Mouse (Mus musculus) lung, embryonic 14.5 days (tissue): ENCODE data around the gene Unc5c. TPM values are rescaled to one million over a fixed set of nuclear protein-coding genes. Genes with fewer than 3 reads are reported as not detected.

Experiments
- ATAC-seq: fragments of 200-750 bp; cut with Nextera tagmentation; 2 replicates; pipeline ENCODE4 v1.8.0; 2017; ENCODE audit warnings: mild to moderate bottlenecking, moderate TSS enrichment, moderate library complexity; ENCODE audit not compliant: insufficient read depth
- DNase-seq: peaks from one replicate; pipeline ENCODE4 v3.0.0-alpha.2; 2015
- H3K27ac ChIP-seq: fragments of 300-500 bp; sonication (generic); 2 replicates; pipeline ENCODE4 v1.5.1; 2014; ENCODE audit warnings: low read depth, mild to moderate bottlenecking, moderate library complexity
- H3K27me3 ChIP-seq: fragments of 300-500 bp; sonication (generic); 2 replicates; pipeline ENCODE4 v1.6.1; 2014; ENCODE audit warnings: low read length, control low read depth; ENCODE audit not compliant: insufficient read depth
- H3K36me3 ChIP-seq: fragments of 300-500 bp; sonication (generic); 2 replicates; pipeline ENCODE4 v1.6.1; 2014; ENCODE audit warnings: control low read depth; ENCODE audit not compliant: insufficient read depth
- H3K4me1 ChIP-seq: fragments of 300-500 bp; sonication (generic); 2 replicates; pipeline ENCODE4 v1.6.1; 2014; ENCODE audit warnings: antibody characterized with exemption, control low read depth; ENCODE audit not compliant: insufficient read depth
- H3K4me2 ChIP-seq: fragments of 300-500 bp; sonication (generic); 2 replicates; pipeline ENCODE4 v1.6.1; 2014; ENCODE audit warnings: mild to moderate bottlenecking
- H3K4me3 ChIP-seq: fragments of 300-500 bp; sonication (generic); 2 replicates; pipeline ENCODE4 v1.5.1; 2014; ENCODE audit warnings: low read depth, low read length
- H3K9ac ChIP-seq: fragments of 300-500 bp; sonication (generic); 2 replicates; pipeline ENCODE4 v1.6.1; 2014
- H3K9me3 ChIP-seq: fragments of 300-500 bp; sonication (generic); 2 replicates; pipeline ENCODE4 v1.6.1; 2016; ENCODE audit warnings: low read depth, low read length, control low read depth
- CTCF ChIP-seq: IDR thresholded peaks from 2 replicates; pipeline ENCODE4 v1.5.1; 2016; ENCODE audit warnings: antibody characterized with exemption, low read depth
- WGBS: fragments of 180-500 bp; shearing (Covaris S2); extraction: QIAGEN DNeasy Blood & Tissue Kit; methylation state at CpG from one replicate; pipeline ENCODE4 v1.1.7; 2014; 5-methylcytosine and 5-hydroxymethylcytosine counted together
- polyA plus RNA-seq: library from polyadenylated mRNA; unstranded; fragments of >200 nt; fragmentation: Nextera tagmentation; extraction: Ambion mirVana; gene quantifications from 2 replicates; pipeline ENCODE4 v1.2.1, GENCODE M21; 2014

The Unc5c gene
- polyA plus RNA-seq, 1 experiment from 2014 or later = 32.3 TPM

- H3K4me2 ChIP-seq = no peak overlapping the region
- H3K27ac ChIP-seq = no peak overlapping the region
- 64% methylated on average over 3 of the region's 3 CpGs for WGBS
- no peak overlapping the region for H3K9ac ChIP-seq
- H3K4me1 ChIP-seq = no peaks in the 10 kb centered on the region
- H3K4me3 ChIP-seq = no peak overlapping the region
- ATAC-seq = no peak
- no peak for TF ChIP-seq CTCF
- no peak for DNase-seq
- H3K36me3 ChIP-seq = no peaks in the 10 kb centered on the region
- H3K27me3 ChIP-seq = no peaks in the 10 kb centered on the region
- H3K9me3 ChIP-seq = no peaks in the 10 kb centered on the region
Measured at GRCm38 (mm10) chr3:141809581-141809980, 344.6 kb downstream of the Unc5c start.

- no peak overlapping the region for H3K27ac ChIP-seq
- no peaks in the 10 kb centered on the region for H3K36me3 ChIP-seq
- no peak for TF ChIP-seq CTCF
- no peak overlapping the region for H3K4me3 ChIP-seq
- H3K4me1 ChIP-seq = no peaks in the 10 kb centered on the region
- 58% methylated on average over 7 of the region's 7 CpGs for WGBS
- H3K27me3 ChIP-seq = no peaks in the 10 kb centered on the region
- H3K9ac ChIP-seq = no peak overlapping the region
- H3K9me3 ChIP-seq = no peaks in the 10 kb centered on the region
- no peak overlapping the region for H3K4me2 ChIP-seq
- ATAC-seq = no peak
- no peak for DNase-seq
Measured at GRCm38 (mm10) chr3:141810944-141811343, 345.9 kb downstream of the Unc5c start.

GRCm38 (mm10) chr3:141811348-141811747 lies 346.3 kb downstream of the Unc5c start:
- no peaks in the 10 kb centered on the region for H3K27me3 ChIP-seq
- no peaks in the 10 kb centered on the region for H3K9me3 ChIP-seq
- no peak overlapping the region for H3K9ac ChIP-seq
- ATAC-seq (0 out of 2 replicates have a peak, but pooled peaks have one; percentile 31), DNase-seq (peak; percentile 88)
- TF ChIP-seq CTCF = no peak
- H3K4me2 ChIP-seq = no peak overlapping the region
- no peaks in the 10 kb centered on the region for H3K4me1 ChIP-seq
- H3K27ac ChIP-seq = no peak overlapping the region
- no peaks in the 10 kb centered on the region for H3K36me3 ChIP-seq
- 21% methylated on average over 2 of the region's 2 CpGs for WGBS
- no peak overlapping the region for H3K4me3 ChIP-seq

GRCm38 (mm10) chr3:141814776-141815175 lies 349.8 kb downstream of the Unc5c start:
- Histone ChIP-seq H3K36me3 (0 out of 2 replicates have a peak, but pooled peaks cover 9% of the 10 kb centered on the region), H3K9ac (no peak overlapping the region), H3K4me3 (no peak overlapping the region), H3K27ac (no peak overlapping the region), H3K4me1 (no peaks in the 10 kb centered on the region), H3K27me3 (no peaks in the 10 kb centered on the region), H3K9me3 (no peaks in the 10 kb centered on the region), H3K4me2 (no peak overlapping the region)
- TF ChIP-seq CTCF = no peak
- ATAC-seq (no peak), DNase-seq (no peak)
- 70% methylated on average over 1 of the region's 1 CpGs for WGBS

GRCm38 (mm10) chr3:141818615-141819312 lies 353.7 kb downstream of the Unc5c start:
- 41% methylated on average over 3 of the region's 3 CpGs for WGBS
- TF ChIP-seq CTCF = no peak
- Histone ChIP-seq H3K4me1 (no peaks in the 10 kb centered on the region), H3K4me3 (no peak overlapping the region), H3K9ac (no peak overlapping the region), H3K4me2 (no peak overlapping the region), H3K36me3 (0 out of 2 replicates have a peak, but pooled peaks cover 14% of the 10 kb centered on the region), H3K27ac (no peak overlapping the region), H3K27me3 (no peaks in the 10 kb centered on the region), H3K9me3 (no peaks in the 10 kb centered on the region)
- no peak for DNase-seq
- ATAC-seq = 0 out of 2 replicates have a peak, but pooled peaks have one; percentile 4

GRCm38 (mm10) chr3:141819331-141819941 lies 354.4 kb downstream of the Unc5c start:
- H3K27me3 ChIP-seq = no peaks in the 10 kb centered on the region
- DNase-seq = peak; percentile 15
- 30% methylated on average over 13 of the region's 13 CpGs for WGBS
- no peak overlapping the region for H3K9ac ChIP-seq
- TF ChIP-seq CTCF = no peak
- H3K4me2 ChIP-seq = no peak overlapping the region
- ATAC-seq = peak; percentile 54
- H3K27ac ChIP-seq = no peak overlapping the region
- no peaks in the 10 kb centered on the region for H3K4me1 ChIP-seq
- no peak overlapping the region for H3K4me3 ChIP-seq
- H3K9me3 ChIP-seq = no peaks in the 10 kb centered on the region
- H3K36me3 ChIP-seq = 0 out of 2 replicates have a peak, but pooled peaks cover 14% of the 10 kb centered on the region

- DNase-seq (no peak), ATAC-seq (no peak)
- Histone ChIP-seq H3K4me1 (no peaks in the 10 kb centered on the region), H3K36me3 (peaks cover 7% of the 10 kb centered on the region), H3K9me3 (no peaks in the 10 kb centered on the region), H3K4me2 (no peak overlapping the region), H3K9ac (no peak overlapping the region), H3K27ac (no peak overlapping the region), H3K4me3 (no peak overlapping the region), H3K27me3 (no peaks in the 10 kb centered on the region)
- WGBS = 86% methylated on average over 5 of the region's 5 CpGs
- TF ChIP-seq CTCF = no peak
Measured at GRCm38 (mm10) chr3:141828301-141828700, 363.3 kb downstream of the Unc5c start.
